Mouse (Mus musculus) c-Kit-positive CD71-positive TER-119-negative erythroid progenitor cells, embryonic 14.5 days (primary cell): ENCODE results near the gene Ankrd11.

Source experiments
- DNase-seq: peaks from one replicate; pipeline ENCODE4 v3.0.0-alpha.2; 2013; ENCODE audit warnings: low read depth

Ankrd11 gene

GRCm38 (mm10) chr8:122960932-122961331 lies 81.1 kb downstream of the Ankrd11 start:
- DNase-seq, result peak; percentile 73

- no peak for DNase-seq
These were observed 81.8 kb downstream of the Ankrd11 start for GRCm38 (mm10) chr8:122960323-122960722.

GRCm38 (mm10) chr8:122955997-122956396 lies 86.1 kb downstream of the Ankrd11 start:
- peak; percentile 37 for DNase-seq

GRCm38 (mm10) chr8:122955195-122955594 lies 86.9 kb downstream of the Ankrd11 start:
- no peak for DNase-seq

GRCm38 (mm10) chr8:122954090-122954799 lies 87.8 kb downstream of the Ankrd11 start:
- DNase-seq, result no peak

GRCm38 (mm10) chr8:122953028-122953427 lies 89.0 kb downstream of the Ankrd11 start:
- no peak for DNase-seq

GRCm38 (mm10) chr8:122951456-122951855 lies 90.6 kb downstream of the Ankrd11 start:
- DNase-seq, result no peak

GRCm38 (mm10) chr8:122949701-122950100 lies 92.4 kb downstream of the Ankrd11 start:
- DNase-seq, result no peak

- no peak for DNase-seq
These were observed 96.3 kb downstream of the Ankrd11 start for GRCm38 (mm10) chr8:122945775-122946174.

- DNase-seq, result no peak
These were observed 99.0 kb downstream of the Ankrd11 start for GRCm38 (mm10) chr8:122942803-122943713.

GRCm38 (mm10) chr8:122938591-122938990 lies 103.5 kb downstream of the Ankrd11 start:
- no peak for DNase-seq

- no peak for DNase-seq
These were observed 103.9 kb downstream of the Ankrd11 start for GRCm38 (mm10) chr8:122938170-122938569.

GRCm38 (mm10) chr8:122937545-122938053 lies 104.5 kb downstream of the Ankrd11 start:
- DNase-seq, result no peak

GRCm38 (mm10) chr8:122935912-122936311 lies 106.2 kb downstream of the Ankrd11 start:
- DNase-seq, result no peak

GRCm38 (mm10) chr8:122935118-122935517 lies 107.0 kb downstream of the Ankrd11 start:
- DNase-seq, result no peak

GRCm38 (mm10) chr8:122933973-122934372 lies 108.1 kb downstream of the Ankrd11 start:
- DNase-seq, result no peak

- no peak for DNase-seq
These were observed 109.5 kb downstream of the Ankrd11 start for GRCm38 (mm10) chr8:122932561-122932959.

- no peak for DNase-seq
These were observed 110.1 kb downstream of the Ankrd11 start for GRCm38 (mm10) chr8:122931834-122932560.

GRCm38 (mm10) chr8:122928631-122929224 lies 113.3 kb downstream of the Ankrd11 start:
- no peak for DNase-seq

- DNase-seq, result no peak
These were observed 114.2 kb downstream of the Ankrd11 start for GRCm38 (mm10) chr8:122927841-122928240.

GRCm38 (mm10) chr8:122926782-122927181 lies 115.3 kb downstream of the Ankrd11 start:
- no peak for DNase-seq
